Mouse (Mus musculus): ENCODE data around the gene Irf9. TPM values are rescaled to one million over a fixed set of nuclear protein-coding genes. Genes with fewer than 3 reads are reported as not detected.

The Irf9 gene
- 38.3 and 44.8 TPM in 2 replicates for polyA plus RNA-seq (2012; rRNA removed)

GRCm38 (mm10) chr14:55603271-55603632 is at the start of gene Irf9:
TSS of gene Irf9 (plus strand) at chr14:55603571.

GRCm38 (mm10) chr14:55559799-55560201 is 43.6 kb upstream of the Irf9 start, which contains the start of gene Dcaf11:
TSS of gene Dcaf11 (plus strand) at chr14:55560006.

GRCm38 (mm10) chr14:55560202-55561073 is 42.9 kb upstream of the Irf9 start, which contains the start of gene A730061H03Rik:
TSS of gene A730061H03Rik (minus strand) at chr14:55560406.

GRCm38 (mm10) chr14:55575302-55575701 is 28.1 kb upstream of the Irf9 start, which contains the start of gene Fitm1:
TSS of gene Fitm1 (plus strand) at chr14:55575617.

GRCm38 (mm10) chr14:55577871-55578667 is 25.3 kb upstream of the Irf9 start, which contains the start of gene Psme1:
TSS of gene Psme1 (plus strand) at chr14:55578123.

GRCm38 (mm10) chr14:55584702-55585565 is 18.4 kb upstream of the Irf9 start, which contains the start of gene Emc9:
TSS of gene Emc9 (minus strand) at chr14:55585302.

GRCm38 (mm10) chr14:55590748-55591330 is 12.5 kb upstream of the Irf9 start, which contains the start of gene Psme2:
TSS of gene Psme2 (minus strand) at chr14:55591113.

GRCm38 (mm10) chr14:55591331-55591891 is 12.0 kb upstream of the Irf9 start, which contains the start of gene Rnf31:
TSS of gene Rnf31 (plus strand) at chr14:55591708.

GRCm38 (mm10) chr14:55617822-55618221 is 14.5 kb downstream of the Irf9 start, which contains the start of gene Rec8:
TSS of gene Rec8 (plus strand) at chr14:55618037.

GRCm38 (mm10) chr14:55635523-55636007 is 32.2 kb downstream of the Irf9 start, which contains the start of gene Ipo4:
TSS of gene Ipo4 (minus strand) at chr14:55635957.

GRCm38 (mm10) chr14:55637795-55638194 is 34.4 kb downstream of the Irf9 start, which contains the start of gene Gm49378:
TSS of gene Gm49378 (minus strand) at chr14:55637895.

GRCm38 (mm10) chr14:55643060-55643907 is 39.9 kb downstream of the Irf9 start, which contains the start of gene Tm9sf1:
TSS of gene Tm9sf1 (minus strand) at chr14:55643806.

GRCm38 (mm10) chr14:55649884-55650283 is 46.5 kb downstream of the Irf9 start, which contains the start of gene Tssk4:
TSS of gene Tssk4 (plus strand) at chr14:55650184.

Other genes starting within 250 kb of the Irf9 start
- gene Dhrs4, start 124.8 kb upstream of the Irf9 start, polyA plus RNA-seq (2012; rRNA removed) = 85.7 and 88.1 TPM in 2 replicates
- gene Carmil3, start 112.9 kb upstream of the Irf9 start, polyA plus RNA-seq (2012; rRNA removed) = 0.83 and 1.2 TPM in 2 replicates
- under 0.01 and 0.03 TPM in 2 replicates for gene Cpne6, start 93.1 kb upstream of the Irf9 start, polyA plus RNA-seq (2012; rRNA removed)
- 0.02 TPM in 1 of 2 replicates, not detected in the other for gene Nrl, start 78.6 kb upstream of the Irf9 start, polyA plus RNA-seq (2012; rRNA removed)
- gene Pck2, start 63.3 kb upstream of the Irf9 start, polyA plus RNA-seq (2012; rRNA removed) = 21.6 and 22.6 TPM in 2 replicates
- gene Dcaf11, start 43.6 kb upstream of the Irf9 start, polyA plus RNA-seq (2012; rRNA removed) = 45.8 and 49.5 TPM in 2 replicates
- 0.93 and 1.3 TPM in 2 replicates for gene A730061H03Rik, start 43.2 kb upstream of the Irf9 start, polyA plus RNA-seq (2012; rRNA removed)
- 0.30 and 1.00 TPM in 2 replicates for gene Fitm1, start 28.0 kb upstream of the Irf9 start, polyA plus RNA-seq (2012; rRNA removed)
- gene Psme1, start 25.4 kb upstream of the Irf9 start, polyA plus RNA-seq (2012; rRNA removed) = 89.0 and 93.6 TPM in 2 replicates
- 14.9 and 16.0 TPM in 2 replicates for gene Emc9, start 18.3 kb upstream of the Irf9 start, polyA plus RNA-seq (2012; rRNA removed)
- gene Psme2, start 12.5 kb upstream of the Irf9 start, polyA plus RNA-seq (2012; rRNA removed) = 87.0 and 89.9 TPM in 2 replicates
- 7.7 and 9.1 TPM in 2 replicates for gene Rnf31, start 11.9 kb upstream of the Irf9 start, polyA plus RNA-seq (2012; rRNA removed)
- 2.3 and 4.0 TPM in 2 replicates for gene Rec8, start 14.5 kb downstream of the Irf9 start, polyA plus RNA-seq (2012; rRNA removed)
- 21.5 and 30.6 TPM in 2 replicates for gene Ipo4, start 32.4 kb downstream of the Irf9 start, polyA plus RNA-seq (2012; rRNA removed)
- gene Gm49378, start 34.3 kb downstream of the Irf9 start, polyA plus RNA-seq (2012; rRNA removed) = 1.5 TPM in 2 replicates
- gene Tm9sf1, start 40.2 kb downstream of the Irf9 start, polyA plus RNA-seq (2012; rRNA removed) = 27.6 and 31.3 TPM in 2 replicates
- gene Tssk4, start 46.6 kb downstream of the Irf9 start, polyA plus RNA-seq (2012; rRNA removed) = 0.37 and 0.43 TPM in 2 replicates
- gene Mdp1, start 56.9 kb downstream of the Irf9 start, polyA plus RNA-seq (2012; rRNA removed) = 12.1 and 12.3 TPM in 2 replicates
- gene Gmpr2, start 68.4 kb downstream of the Irf9 start, polyA plus RNA-seq (2012; rRNA removed) = 13.9 and 15.5 TPM in 2 replicates
- 132 and 150 TPM in 2 replicates for gene Nedd8, start 68.6 kb downstream of the Irf9 start, polyA plus RNA-seq (2012; rRNA removed)
- gene Tinf2, start 78.2 kb downstream of the Irf9 start, polyA plus RNA-seq (2012; rRNA removed) = 10.4 and 12.1 TPM in 2 replicates
- gene Tgm1, start 110.4 kb downstream of the Irf9 start, polyA plus RNA-seq (2012; rRNA removed) = 9.0 and 11.1 TPM in 2 replicates
- 22.7 and 23.3 TPM in 2 replicates for gene Rabggta, start 118.7 kb downstream of the Irf9 start, polyA plus RNA-seq (2012; rRNA removed)
- 48.3 and 54.5 TPM in 2 replicates for gene Dhrs1, start 142.1 kb downstream of the Irf9 start, polyA plus RNA-seq (2012; rRNA removed)
- 10.4 and 10.6 TPM in 2 replicates for gene Nop9, start 142.1 kb downstream of the Irf9 start, polyA plus RNA-seq (2012; rRNA removed)
- 155 and 165 TPM in 2 replicates for gene Cideb, start 154.9 kb downstream of the Irf9 start, polyA plus RNA-seq (2012; rRNA removed)
- gene Ltb4r2, start 157.9 kb downstream of the Irf9 start, polyA plus RNA-seq (2012; rRNA removed) = 0.85 and 1.1 TPM in 2 replicates
- gene Ltb4r1, start 162.4 kb downstream of the Irf9 start, polyA plus RNA-seq (2012; rRNA removed) = 10.9 and 15.1 TPM in 2 replicates
- gene Adcy4, start 180.5 kb downstream of the Irf9 start, polyA plus RNA-seq (2012; rRNA removed) = 1.8 and 2.3 TPM in 2 replicates
- gene Ripk3, start 185.3 kb downstream of the Irf9 start, polyA plus RNA-seq (2012; rRNA removed) = 8.7 and 9.9 TPM in 2 replicates
- gene Nfatc4, start 219.6 kb downstream of the Irf9 start, polyA plus RNA-seq (2012; rRNA removed) = 0.96 and 1.2 TPM in 2 replicates